Mouse (Mus musculus) telencephalon, adult 2 months (tissue): ENCODE data around the gene Paqr7.

Experiments used
- DNase-seq: peaks from one replicate; pipeline ENCODE4 v3.0.0-alpha.2; 2011; ENCODE audit warnings: low read depth, low spot score

The Paqr7 gene

DNA sequence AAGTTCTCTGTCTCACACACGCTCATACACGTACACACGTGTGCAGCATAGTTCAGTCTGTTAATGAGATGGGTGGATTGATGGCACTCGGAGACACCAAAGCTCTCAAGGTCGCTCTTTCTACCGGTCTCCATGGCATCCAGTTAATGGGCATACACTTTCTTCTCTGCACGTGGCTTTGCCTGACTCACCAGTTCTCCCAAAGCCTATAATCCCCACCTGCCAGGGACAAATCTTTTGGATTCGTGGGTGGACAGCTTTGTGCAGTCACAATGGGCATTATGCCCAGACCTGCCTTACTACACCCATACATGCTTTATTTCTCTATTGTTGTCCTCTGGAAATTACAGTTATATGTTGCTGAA, 39.3 kb downstream of the Paqr7 start:
- DNase-seq = peak; percentile 77

- DNase-seq = no peak
These were observed 42.6 kb downstream of the Paqr7 start for GRCm38 (mm10) chr4:134538997-134539580.

GRCm38 (mm10) chr4:134542726-134543125, 46.2 kb downstream of the Paqr7 start:
- DNase-seq = no peak

DNA sequence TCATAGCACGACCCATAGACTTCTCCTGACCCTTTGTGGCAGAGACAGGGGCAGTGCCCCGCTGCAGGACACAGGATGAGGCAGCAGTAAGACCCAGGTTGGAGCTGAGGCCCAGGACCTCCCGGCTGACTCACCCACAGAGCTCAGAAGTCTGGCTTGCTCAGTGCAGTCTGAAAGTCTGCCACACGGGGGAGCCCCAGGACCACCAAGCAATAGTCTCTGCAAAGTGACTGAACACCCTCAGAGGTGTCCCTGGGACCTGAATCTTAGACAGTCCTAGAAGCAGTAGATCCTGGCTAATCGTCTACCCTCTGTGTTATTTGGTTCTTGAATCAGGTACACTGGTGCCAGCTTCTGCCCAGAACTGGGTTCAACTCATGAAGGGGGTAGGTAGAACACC, 46.8 kb downstream of the Paqr7 start:
- DNase-seq = peak; percentile 68

- DNase-seq = no peak
These were observed 50.6 kb downstream of the Paqr7 start for GRCm38 (mm10) chr4:134546814-134547705.

DNA sequence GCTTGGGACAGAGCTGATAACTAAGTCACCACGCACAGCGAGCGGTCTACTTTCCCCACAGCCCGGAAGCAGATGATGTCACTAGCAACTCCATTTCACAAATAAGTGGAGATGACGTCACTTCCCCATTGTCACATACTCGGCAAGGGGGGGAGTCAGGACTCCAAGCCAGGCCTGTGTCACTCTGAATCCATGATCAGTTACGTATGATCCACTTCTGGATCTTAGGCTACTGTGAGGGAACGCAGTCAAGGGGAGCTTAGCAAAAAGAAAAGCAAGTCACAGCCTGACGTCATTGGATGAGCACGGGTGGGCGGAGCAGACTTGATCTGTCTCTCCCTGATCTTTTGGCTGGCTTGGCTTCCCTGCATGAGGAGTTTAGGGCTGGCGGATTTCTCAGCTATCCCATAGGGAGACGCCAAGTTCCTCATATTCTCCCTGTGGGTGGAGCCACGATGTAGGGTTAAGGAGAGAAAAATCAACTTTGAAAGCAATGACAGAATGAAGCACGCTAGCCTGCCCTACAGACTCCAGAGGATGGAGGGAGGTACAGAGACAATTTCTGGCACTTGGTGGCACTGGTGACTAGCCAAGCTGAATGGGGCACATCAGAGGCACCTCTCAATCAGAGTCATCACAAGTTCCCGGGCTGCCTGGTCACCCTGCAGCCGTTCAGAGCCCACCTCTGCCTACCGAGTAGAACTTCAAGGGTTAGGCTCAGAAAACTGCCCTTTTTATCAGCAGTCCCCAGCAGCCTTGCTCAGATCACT, 51.9 kb downstream of the Paqr7 start:
- DNase-seq = peak; percentile 26

DNA sequence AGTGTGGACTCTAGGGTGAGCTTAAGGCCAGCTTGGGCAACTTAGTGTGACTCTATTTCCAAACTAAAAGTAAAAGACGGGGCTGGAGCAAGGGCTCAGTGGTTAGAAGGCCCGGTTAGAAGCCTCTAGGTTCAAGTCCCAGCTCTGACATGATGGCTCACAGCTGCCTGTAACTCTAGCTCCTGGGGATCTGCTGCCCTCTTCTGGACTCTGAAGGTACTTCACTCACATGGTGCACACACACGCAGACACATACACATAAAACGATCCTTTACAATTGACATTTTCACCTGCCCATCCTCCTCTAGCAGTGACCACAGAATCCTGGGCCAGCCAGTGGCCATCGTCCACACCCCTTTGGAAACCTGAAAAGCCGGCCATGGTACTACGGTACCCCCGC, 53.4 kb downstream of the Paqr7 start:
- no peak for DNase-seq

GRCm38 (mm10) chr4:134551494-134552316, 55.2 kb downstream of the Paqr7 start, which contains the start of gene Selenon:
Gene Selenon (minus strand): TSS chr4:134552166.
- no peak for DNase-seq

DNA sequence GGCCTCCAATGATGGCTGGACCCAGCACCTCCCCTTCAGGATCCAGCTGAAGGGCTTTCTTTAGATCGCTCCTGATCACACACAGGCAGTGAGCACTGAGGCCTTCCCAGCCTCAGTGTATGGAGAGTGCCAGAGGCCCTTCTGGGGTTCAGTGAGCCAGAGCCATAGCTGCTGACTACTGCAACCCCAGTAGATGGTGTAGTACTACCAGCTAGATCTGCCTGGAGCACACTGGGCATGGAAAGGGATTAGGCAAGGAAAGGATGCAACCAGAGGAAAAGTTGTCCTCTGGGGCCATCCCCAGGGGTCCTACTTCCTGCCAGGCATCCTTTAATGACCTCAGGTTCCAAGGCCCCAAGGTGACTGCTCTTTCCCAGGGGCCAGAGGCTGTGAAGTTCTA, 57.1 kb downstream of the Paqr7 start:
- DNase-seq = no peak

DNA sequence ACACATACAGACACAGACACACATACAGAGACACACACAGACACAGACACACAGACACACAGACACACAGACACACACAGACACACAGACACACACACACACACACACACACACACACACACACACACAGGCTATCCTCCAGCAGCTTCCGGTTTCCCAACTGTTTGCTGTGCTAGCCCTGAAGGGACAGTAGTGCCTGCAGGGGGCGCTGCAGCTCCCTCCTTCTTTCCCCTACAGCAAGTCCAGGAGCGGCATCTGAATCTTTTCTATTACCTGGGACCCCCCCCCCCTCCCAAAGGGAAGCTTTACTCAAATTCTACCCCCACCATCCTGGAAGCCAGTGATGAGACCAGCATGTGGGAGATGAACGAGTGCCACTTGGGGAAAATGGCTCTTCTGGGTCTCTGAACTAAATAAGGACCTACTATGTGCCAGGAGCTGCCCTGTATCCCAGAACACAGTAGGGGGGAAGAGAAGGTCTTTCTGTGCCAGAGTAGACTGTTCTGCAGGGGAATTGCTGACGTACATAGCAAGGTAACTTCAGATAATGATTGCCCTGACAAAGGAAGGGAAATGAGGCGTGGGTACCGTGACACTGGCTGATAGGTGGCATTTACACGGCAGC, 59.6 kb downstream of the Paqr7 start:
- DNase-seq = no peak

GRCm38 (mm10) chr4:134557626-134558249, 61.2 kb downstream of the Paqr7 start:
- DNase-seq = no peak

DNA sequence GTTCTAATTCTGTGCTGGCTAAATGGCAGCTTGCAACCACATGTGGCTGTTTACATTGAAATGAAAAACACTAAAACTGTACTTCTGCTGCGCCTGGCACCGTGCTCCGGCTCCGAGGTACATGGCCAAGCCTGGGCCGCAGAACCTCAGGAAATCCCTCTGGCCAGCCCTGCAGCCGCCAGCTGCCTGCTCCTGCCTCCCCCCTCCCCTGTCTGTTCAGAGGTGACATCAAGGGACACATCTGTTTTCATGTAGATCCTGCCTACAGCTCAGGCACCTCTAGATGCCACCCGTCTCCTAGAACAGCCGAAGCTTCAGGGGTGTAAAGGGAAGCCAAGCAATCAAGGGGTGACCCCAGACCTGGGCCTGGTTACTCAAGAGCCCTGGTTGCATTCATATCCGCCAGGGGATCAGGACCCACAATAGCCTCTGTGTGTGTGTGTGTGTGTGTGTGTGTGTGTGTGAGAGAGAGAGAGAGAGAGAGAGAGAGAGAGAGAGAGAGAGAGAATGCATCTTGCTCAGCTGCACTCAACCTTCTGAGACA, 62.1 kb downstream of the Paqr7 start:
- no peak for DNase-seq

GRCm38 (mm10) chr4:134559154-134559553, 62.7 kb downstream of the Paqr7 start:
- DNase-seq = no peak
